20 mouse cellular contexts compared by ENCODE assay signal in the genomic region with DNA sequence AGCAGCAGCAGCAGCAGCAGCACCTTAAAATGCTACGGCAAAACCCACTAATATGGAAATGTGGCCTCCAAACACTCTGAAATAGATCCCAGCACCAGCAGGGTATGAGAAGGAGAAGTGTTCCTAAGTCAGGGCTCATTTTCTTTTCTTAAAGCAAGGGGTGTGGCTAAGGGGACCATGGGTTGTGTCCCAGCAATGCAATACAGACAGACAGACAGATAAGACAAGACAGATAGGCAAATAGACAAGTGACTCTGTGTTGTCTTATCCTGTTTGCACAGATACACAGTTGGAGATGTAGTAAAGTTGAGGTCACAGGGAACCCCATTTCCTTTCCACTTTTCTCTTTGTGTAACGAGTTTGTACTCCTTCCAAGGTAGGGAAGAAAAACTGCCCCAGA. TPM values are rescaled to one million over a fixed set of nuclear protein-coding genes. Genes with fewer than 3 reads are reported as not detected.
DNase-seq lines count a peak whose midpoint lies in the region; ATAC-seq and TF ChIP-seq lines count a peak whose summit lies in the region.
"Had no signal": no experiment of that assay in that cellular context is flagged by ENCODE, and none has a peak within 500 bp of the region (broad histone marks: within the 10 kb centered on the region; RNA-seq: fewer than 3 reads in every experiment).

No protein-coding gene starts in this region.

- H3K9me3 ChIP-seq in liver, embryonic 12.5 days (replicated peaks): no peaks in the 10 kb centered on the region
- H3K9me3 ChIP-seq: embryonic facial prominence, embryonic 13.5 days; forebrain, embryonic 15.5 days; limb, embryonic 13.5 days had no signal

- peaks cover 4% of the 10 kb centered on the region for H3K36me3 ChIP-seq in liver, adult 2 months (ENCODE audit: control insufficient read depth, insufficient read depth, low read length)
- no peaks in the 10 kb centered on the region; the same call in 1 of the 2 replicates for H3K36me3 ChIP-seq in liver, embryonic 12.5 days
- H3K36me3 ChIP-seq: embryonic facial prominence, embryonic 13.5 days; forebrain, embryonic 15.5 days; limb, embryonic 13.5 days had no signal

- no peaks in the 10 kb centered on the region for H3K27me3 ChIP-seq in liver, adult 2 months (ENCODE audit: control insufficient read depth, insufficient read depth, low read length)
- H3K27me3 ChIP-seq in liver, embryonic 12.5 days (replicated peaks): no peaks in the 10 kb centered on the region
- H3K27me3 ChIP-seq: forebrain, embryonic 15.5 days; limb, embryonic 13.5 days had no signal

- H3K79me2 ChIP-seq in liver, adult 2 months (ENCODE audit: control insufficient read depth, insufficient read depth, low read length): peaks cover 20% of the 10 kb centered on the region

- peaks cover 22% of the 10 kb centered on the region for H3K4me1 ChIP-seq in liver, adult 2 months (ENCODE audit: control insufficient read depth, insufficient read depth, low read length)
- peaks cover 70% of the 10 kb centered on the region for H3K4me1 ChIP-seq in liver, embryonic 12.5 days

- no peak for TF ChIP-seq POLR2A in liver, adult 2 months (IDR thresholded peaks at IDR 0.05; ENCODE audit: extremely low read depth, insufficient read depth, low read length)

- WGBS in liver, adult 2 months: 18% methylated on average over 2 of the region's 2 CpGs
- WGBS in liver, embryonic 12.5 days (ENCODE audit: insufficient replicate concordance): 30% methylated on average over 2 of the region's 2 CpGs

- peak; percentile 21; the same call in 1 of the 2 replicates for ATAC-seq in liver, embryonic 12.5 days
- peak; percentile 65 for ATAC-seq in megakaryocyte-erythroid progenitor cell, adult 5-6 weeks (replicated peaks; ENCODE audit: low FRiP score, low TSS enrichment, poor library complexity, severe bottlenecking)
- ATAC-seq: forebrain, embryonic 15.5 days; lung, postnatal 0 days had no signal

- H3K4me3 ChIP-seq in liver, adult 2 months (ENCODE audit: insufficient read depth, low read depth, low read length): no peak overlapping the region
- H3K4me3 ChIP-seq in liver, embryonic 12.5 days: no peak overlapping the region
- H3K4me3 ChIP-seq: embryonic facial prominence, embryonic 13.5 days; forebrain, embryonic 15.5 days; heart, adult 2 months; limb, embryonic 13.5 days had no signal

- TF ChIP-seq CTCF in liver, adult 2 months (IDR thresholded peaks at IDR 0.05; ENCODE audit: low read depth, low read length): no peak

- peak overlapping the region; percentile 32 for H3K4me2 ChIP-seq in liver, embryonic 12.5 days
- H3K4me2 ChIP-seq: forebrain, embryonic 15.5 days had no signal

- peak overlapping the region; percentile 99 for H3K27ac ChIP-seq in liver, adult 2 months (replicated peaks; ENCODE audit: insufficient read depth, low read depth, low read length)
- peak overlapping the region; percentile 74 for H3K27ac ChIP-seq in liver, embryonic 12.5 days
- H3K27ac ChIP-seq: embryonic facial prominence, embryonic 13.5 days; forebrain, embryonic 15.5 days; heart, adult 2 months; limb, embryonic 13.5 days had no signal

- peak; percentile 43 for DNase-seq in liver, adult 2 months (ENCODE audit: extremely low read depth, low read depth, low spot score)
- DNase-seq in liver: no peak
- DNase-seq in c-Kit-positive CD71-positive TER-119-negative erythroid progenitor cells, embryonic 14.5 days (ENCODE audit: low read depth): peak; percentile 43
- DNase-seq in spleen, postnatal 36 days (ENCODE audit: low spot score in 2 of 2): no peak
- no peak for DNase-seq in cerebellum, postnatal 14 days
- no peak for DNase-seq in lung, postnatal 4 days
- DNase-seq: adrenal gland, adult 2 months; gastrocnemius, postnatal 25 days; heart, adult 2 months; kidney, adult 9 months; kidney, postnatal 36 days; thymus, adult 2 months had no signal

- H3K9ac ChIP-seq in liver, adult 2 months (ENCODE audit: low read depth, low read length): peak overlapping the region; percentile 53
- no peak overlapping the region for H3K9ac ChIP-seq in liver, embryonic 12.5 days
- H3K9ac ChIP-seq: forebrain, embryonic 15.5 days had no signal

RNA-seq across cellular contexts. Expression of a gene that starts 1.0 kb away (rescaled TPM):
- total RNA-seq in liver, adult 2 months (2014; rRNA removed): 86.3 and 116 TPM in 2 replicates
- polyA plus RNA-seq in liver, adult 2 months (2012; rRNA removed): 120 and 192 TPM in 2 replicates
- polyA plus RNA-seq in liver, embryonic 12.5 days (2016; fragmentation: Nextera tagmentation; extraction: Ambion mirVana): 4.9 and 5.3 TPM in 2 replicates
- total RNA-seq in megakaryocyte-erythroid progenitor cell, adult 5-6 weeks (2014; fragmentation: Nextera tagmentation): not detected in 2 replicates
- total RNA-seq in megakaryocyte-erythroid progenitor cell, adult 5-6 weeks (2017): not detected in 2 replicates
- total RNA-seq: gastrocnemius, postnatal 25 days; heart, adult 2 months; hematopoietic stem cell, adult 5-6 weeks; monocyte, adult 5-6 weeks had no signal

RNA-seq across cellular contexts. Expression of a gene that starts 2.4 kb away (rescaled TPM):
- 15.3 and 21.7 TPM in 2 replicates for total RNA-seq in liver, adult 2 months (2014; rRNA removed)
- 16.9 and 19.7 TPM in 2 replicates for polyA plus RNA-seq in liver, adult 2 months (2012; rRNA removed)
- 48.0 and 52.5 TPM in 2 replicates for polyA plus RNA-seq in liver, embryonic 12.5 days (2016; fragmentation: Nextera tagmentation; extraction: Ambion mirVana)
- total RNA-seq in megakaryocyte-erythroid progenitor cell, adult 5-6 weeks (2014; fragmentation: Nextera tagmentation): 86.4 and 105 TPM in 2 replicates
- total RNA-seq in megakaryocyte-erythroid progenitor cell, adult 5-6 weeks (2017): 76.8 and 89.3 TPM in 2 replicates

Comparison
In these comparisons a context has a peak if more than half of its experiments do, and no peak if none do; other contexts are left out.
1. DNase-seq: peak in liver, adult 2 months (single experiment) and c-Kit-positive CD71-positive TER-119-negative erythroid progenitor cells, embryonic 14.5 days (single experiment); none in liver (single experiment), spleen, postnatal 36 days (0 of 2), cerebellum, postnatal 14 days (0 of 2) and lung, postnatal 4 days (0 of 2).
2. RNA of a gene that starts 1.0 kb away (total RNA-seq): 86.3 to 116 TPM in liver, adult 2 months; not detected in megakaryocyte-erythroid progenitor cell, adult 5-6 weeks; every median in the first group is over 10 times any median in the second.